Mouse (Mus musculus): Measurements from ENCODE around the gene Timp2.

Timp2 gene

DNA sequence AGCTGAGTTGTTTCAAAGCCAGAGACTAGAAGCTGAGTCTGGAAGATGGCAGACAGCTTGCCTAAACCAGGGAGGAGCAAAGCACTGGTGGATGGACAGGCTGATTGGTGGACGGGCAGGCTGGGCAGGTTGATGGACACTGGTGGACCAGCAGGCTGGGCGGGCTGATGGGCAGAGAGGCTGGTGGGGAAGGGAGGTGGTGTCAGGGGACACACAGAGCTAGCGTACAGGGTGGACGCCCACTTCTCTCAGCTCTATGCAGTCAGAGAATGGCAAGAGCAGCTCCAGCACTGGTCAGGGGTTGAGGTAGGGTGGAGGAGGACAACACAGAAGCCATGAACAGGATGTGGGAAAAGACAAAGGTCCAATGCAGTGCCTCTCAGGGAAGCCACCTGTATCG, 13.7 kb upstream of the Timp2 start:
- no peak for DNase-seq

DNA sequence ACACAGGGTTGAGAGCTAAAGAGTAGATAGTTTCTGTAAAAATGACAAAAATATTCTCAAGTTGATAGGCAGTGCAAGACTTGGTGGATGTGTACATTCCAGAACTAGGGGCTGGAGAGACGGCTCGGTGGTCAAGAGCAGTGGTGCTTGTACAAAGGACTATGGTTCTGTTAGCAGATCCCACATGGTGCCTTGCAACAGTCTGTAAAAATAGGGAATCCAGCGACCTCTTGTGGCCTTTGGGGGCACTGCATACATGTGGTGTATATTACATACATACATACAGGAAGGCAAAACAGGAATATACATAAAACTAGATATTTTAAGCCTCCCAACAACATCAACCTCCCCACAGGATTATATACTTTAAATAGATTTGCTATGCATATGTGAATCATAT, 12.8 kb upstream of the Timp2 start:
- DNase-seq, result no peak

DNA sequence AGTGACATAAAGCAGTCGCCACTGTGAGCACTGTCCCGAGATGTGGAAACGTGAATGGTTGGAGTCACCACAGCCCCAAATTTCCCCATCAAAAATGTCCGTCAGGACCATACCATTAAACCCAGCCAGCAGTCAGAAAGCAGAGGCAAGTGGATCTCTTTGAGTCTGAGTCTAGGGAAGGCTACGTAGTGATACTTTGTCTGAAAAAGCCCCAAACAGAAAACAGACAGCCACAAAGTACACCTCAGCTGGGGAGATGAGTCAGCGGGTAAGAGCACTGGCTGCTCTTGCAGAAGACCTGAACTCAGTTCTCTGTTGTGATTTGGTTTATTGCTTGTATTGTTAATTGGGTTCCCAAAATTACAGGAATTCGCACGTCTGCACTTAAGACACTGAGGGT, 11.0 kb upstream of the Timp2 start:
- DNase-seq, result no peak

DNA sequence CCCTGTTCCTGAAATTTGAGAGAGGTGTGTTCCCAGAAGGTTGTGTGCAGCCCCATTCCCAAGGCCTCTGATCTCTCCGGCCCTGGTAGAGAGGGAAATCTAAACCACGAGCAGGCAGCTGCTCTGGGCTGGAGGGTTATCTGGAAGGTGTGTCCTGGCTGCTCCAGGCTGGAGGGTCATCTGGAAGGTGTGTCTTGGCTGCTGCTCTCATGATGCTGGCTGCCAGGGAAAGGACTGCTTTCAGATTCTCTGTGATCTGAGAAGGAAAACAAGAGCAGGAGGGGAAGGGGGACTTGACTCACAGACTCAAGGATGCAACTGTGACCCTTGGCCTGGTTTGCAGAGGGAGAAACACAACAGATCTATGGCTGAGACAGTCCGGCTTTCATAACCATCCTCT, 10.6 kb upstream of the Timp2 start:
- DNase-seq, result no peak

DNA sequence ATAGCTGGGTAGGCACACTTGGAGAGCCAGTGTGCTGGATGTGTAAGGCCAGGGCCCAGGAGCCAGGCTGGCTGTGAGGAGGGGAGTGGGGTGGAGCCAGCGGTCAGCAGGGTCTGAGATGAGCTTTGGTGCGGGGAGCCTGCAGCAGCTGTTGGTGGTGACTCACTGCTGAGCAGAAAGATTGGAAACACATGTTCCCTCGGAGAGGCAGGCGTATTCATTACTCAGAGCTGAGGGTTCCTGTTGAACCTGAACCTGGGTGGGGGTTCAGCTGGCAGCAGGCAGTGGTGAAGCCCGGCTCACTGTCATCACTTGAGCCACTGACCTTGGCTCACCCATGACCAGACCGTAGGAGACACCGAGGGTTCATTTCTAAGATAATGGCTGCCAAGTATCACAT, 9.6 kb upstream of the Timp2 start:
- DNase-seq, result no peak

DNA sequence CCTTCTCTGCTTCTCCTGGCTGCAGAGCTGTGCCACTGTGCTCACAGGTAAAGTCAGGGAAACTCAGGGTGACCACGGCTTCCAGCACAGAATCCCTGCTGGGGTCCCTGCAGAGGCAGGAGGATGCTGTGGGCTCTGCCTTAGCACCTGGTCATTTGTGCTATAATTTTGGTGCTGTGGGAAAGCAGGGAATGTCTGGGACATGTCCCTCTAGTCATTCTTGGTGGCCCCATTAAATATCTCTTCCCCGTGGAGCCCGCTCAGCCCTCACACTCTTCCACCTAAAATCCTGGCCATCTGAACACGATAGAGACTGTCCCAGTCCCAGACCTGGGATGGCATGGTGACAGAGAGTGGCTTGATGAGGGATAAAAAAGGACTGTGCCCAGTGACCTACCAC, 8.5 kb upstream of the Timp2 start:
- no peak for DNase-seq

DNA sequence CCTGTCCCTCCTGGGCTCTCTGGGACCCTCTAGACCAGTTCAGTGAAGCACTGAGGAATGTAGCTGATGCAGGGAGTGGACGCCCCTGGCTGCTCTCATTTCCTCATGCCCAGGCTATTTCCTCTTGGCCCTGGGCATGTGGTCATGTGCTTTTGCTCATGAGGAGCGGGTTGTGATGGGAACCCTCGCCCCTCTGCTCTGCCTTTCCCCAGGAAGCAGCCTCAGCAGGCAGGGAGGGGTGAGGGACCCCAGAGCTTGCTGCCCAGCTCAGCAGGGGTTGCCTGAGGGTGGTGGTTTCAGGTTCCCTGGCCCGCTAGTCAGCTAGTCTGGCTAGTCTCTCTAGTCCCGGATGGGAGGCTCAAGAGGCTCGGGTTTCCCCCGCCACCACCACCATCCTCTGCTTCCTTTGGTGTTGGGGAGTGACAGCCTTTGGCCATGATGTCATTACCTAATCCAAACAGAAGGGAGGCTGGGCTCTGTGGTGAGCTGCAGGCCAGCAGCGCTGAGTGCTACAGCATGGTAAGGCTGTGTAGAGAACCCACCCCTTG, 7.5 kb upstream of the Timp2 start:
- DNase-seq, result peak; percentile 55

DNA sequence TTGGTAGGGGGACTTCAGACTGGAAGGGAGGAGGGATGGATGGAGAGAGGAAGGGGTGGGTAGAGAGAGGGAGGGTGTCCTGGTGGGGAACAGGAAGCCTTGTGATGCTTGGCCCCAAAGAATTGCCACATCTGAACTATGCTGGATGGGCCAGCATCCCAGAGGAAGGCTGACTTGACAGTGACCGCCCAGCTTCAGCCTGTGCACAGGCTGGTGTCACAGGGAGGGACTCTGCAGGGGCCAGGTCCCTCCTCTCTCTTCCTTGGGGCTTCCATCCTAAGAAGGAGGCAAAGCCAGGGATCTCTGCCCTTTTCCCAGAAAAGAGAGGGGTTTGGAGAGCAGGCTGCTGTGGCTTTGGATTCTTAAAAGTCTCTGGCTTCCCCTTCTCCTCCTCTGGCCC, 7.0 kb upstream of the Timp2 start:
- no peak for DNase-seq

DNA sequence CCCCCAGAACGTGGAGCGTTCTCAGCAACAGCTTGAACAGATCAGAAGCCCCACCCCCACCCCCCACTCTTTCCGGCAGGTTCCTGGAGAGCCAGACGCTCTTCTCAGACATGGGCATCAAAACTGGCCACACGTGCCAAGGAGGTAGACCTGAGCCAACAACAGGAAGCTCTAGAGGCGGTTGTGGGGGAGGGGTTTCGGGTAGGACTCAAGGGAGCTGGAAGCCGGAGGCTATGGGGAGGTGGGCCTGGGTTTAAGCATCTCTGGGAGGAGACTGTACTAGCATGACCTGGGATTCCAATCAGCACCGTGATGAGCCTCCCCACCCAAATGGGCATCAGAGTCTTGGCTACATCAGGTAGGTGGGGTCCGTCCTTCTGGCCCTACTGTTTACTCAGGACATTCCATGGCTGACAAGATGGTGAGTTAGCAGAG, 5.4 kb upstream of the Timp2 start:
- no peak for DNase-seq

DNA sequence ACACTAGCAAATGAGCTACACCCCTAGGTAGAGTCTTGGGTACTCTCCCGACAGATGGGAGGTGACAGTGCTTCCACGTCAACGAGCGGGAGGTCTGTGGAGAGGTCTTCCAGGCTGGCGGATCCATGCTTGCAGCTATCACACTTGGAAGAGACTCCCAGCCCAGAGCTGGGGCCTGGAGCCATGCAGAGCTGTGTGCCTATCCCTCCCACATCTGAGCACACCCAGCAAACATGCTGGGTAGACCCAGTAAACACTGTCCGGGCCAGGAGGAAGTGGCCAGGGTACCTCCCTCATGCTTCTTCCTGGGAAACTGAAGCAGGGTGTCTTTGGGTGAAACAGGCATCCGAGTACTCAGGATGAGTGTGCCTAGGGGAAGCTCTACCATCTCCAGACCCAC, 5.0 kb upstream of the Timp2 start:
- no peak for DNase-seq

DNA sequence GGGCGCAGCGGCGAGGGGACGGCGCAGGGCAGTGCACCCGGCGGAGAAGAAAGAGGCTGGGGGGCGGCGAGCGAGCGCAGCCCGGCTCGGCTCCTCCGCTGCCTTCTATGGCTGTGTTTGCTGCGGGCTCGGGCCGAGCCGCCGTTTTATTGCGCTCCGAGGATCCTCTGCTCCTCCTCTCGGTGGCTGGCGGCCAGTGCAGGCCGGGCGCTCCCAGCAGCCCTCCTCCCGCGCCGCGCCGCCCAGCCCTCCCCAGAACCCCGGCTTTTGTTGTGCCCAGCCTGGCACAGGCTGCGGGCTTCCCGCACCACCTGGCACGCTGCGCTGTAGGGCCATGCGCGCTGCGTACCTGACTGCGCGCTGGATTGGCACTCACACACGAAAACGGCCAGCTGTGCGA, 335 bp downstream of the Timp2 start:
- peak; percentile 61 for DNase-seq

DNA sequence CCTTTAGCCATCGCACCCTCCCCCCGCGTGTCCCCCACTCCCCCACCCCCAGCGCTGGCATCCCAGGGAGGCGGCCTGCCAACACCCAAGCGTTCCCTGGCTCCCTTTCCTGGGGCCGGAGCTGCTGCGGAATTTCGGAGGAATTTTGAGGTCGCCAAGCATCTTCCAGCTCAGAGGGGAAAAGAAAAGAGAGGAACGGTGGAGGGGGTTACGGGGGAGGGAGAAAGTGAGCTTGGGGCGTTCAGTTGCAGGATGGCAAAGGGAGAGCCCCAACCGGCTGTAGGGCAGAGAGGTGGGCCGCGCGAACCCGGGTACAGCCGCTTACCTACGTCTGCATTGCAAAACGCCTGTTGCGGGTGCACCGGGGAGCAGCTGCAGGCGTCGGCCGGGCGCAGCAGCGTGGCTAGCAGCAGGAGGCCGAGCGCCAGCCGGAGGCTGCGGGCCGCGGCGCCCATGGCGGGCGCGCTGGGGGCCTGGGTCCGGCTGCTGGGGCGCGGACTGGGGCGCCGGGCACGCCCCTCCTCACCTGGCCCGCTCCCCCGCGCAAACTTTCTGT, 826 bp downstream of the Timp2 start:
- no peak for DNase-seq

DNA sequence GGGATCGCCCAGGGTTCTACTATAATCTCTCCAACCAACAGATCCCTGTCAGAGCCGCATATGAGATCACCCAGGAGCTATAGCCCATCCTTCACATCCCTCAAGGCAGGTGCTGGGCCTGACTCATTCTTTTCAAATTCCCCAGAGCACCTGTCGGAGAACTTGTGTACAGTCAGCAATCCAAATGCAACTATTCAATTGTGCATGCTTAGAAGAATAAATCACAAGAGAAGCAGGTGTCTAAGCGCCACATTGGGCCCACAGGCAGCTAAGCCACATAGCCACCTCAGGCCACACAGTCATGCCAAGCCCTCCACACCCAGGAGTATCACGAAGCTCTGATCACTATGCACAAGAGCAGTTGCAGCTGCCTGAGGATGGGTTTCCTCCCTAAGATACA, 6.0 kb downstream of the Timp2 start:
- DNase-seq, result no peak

DNA sequence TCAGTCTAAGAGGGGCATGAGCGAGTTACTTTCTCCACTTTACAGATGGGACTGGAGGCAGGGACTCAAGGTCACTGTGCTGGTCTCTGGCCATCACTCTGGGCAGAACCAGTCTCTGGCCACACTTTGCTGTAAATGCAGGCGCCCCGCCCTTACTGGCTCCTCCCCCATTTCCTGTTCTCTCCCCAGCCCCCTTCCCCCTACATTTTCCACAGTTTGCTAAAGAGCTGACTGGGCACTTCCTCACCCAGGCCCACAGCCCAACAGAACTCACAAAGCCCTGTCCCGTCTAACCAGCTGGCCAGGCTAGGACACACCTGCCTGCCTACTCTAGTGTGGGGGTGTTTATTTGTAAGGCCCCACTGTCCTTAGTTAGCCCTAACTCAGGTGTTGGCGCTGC, 6.7 kb downstream of the Timp2 start:
- peak; percentile 37 for DNase-seq

DNA sequence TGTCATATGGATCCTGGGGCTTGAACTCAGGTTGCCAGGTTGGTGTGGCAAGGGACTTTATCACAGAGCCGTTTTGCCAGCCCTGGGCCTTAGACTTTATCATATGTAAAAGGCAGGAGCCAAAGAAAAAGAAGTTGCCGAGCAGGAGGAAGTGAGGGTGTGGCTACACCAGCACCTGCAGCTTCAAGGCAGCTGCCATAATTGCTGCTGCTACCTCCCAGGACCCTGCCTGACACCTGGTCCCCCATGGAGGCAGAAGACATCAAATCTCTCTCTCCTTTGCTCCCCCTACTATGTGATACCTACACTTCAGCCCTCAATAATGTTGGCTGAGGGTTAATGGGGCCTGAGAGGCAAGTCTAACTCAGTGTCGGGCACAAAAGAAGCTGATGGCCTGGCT, 7.1 kb downstream of the Timp2 start:
- no peak for DNase-seq

DNA sequence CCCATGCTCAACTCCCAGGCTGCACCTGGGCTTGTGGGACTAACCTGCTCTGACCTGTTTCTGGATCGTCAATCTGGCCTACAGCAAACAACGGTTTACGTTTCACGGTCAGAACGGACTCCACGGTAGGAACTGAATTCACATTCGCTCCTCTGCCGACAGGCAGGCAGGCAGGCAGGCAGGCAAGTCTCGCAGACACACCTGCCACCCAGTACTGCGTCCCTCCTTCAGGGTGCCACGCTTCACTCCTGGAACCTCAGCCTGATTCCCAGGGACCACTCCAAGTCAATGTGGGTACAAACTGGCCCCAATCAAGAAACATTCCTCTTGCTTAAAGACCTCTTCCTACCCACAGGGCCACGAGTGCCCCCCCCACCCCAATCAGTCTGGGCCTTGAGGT, 7.6 kb downstream of the Timp2 start:
- DNase-seq, result no peak

DNA sequence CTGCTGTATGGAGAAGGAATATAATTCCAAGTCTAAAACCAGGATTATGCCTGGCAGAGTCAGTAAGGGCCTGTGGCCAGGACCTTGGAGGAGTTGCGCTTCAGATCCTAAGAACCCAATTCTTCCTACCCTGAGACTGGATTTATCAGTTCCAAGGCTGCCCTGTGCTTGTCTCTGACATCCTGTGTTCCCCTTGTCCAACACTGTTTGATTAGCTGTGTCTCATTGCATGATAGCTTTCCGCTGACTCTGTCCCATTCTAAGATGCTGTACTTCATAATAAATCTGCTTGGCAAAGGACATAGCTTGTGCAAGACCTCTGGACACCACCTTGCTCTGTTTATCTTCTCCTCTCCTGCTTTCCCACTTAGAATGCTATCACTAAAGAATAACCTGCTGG, 8.1 kb downstream of the Timp2 start:
- no peak for DNase-seq

DNA sequence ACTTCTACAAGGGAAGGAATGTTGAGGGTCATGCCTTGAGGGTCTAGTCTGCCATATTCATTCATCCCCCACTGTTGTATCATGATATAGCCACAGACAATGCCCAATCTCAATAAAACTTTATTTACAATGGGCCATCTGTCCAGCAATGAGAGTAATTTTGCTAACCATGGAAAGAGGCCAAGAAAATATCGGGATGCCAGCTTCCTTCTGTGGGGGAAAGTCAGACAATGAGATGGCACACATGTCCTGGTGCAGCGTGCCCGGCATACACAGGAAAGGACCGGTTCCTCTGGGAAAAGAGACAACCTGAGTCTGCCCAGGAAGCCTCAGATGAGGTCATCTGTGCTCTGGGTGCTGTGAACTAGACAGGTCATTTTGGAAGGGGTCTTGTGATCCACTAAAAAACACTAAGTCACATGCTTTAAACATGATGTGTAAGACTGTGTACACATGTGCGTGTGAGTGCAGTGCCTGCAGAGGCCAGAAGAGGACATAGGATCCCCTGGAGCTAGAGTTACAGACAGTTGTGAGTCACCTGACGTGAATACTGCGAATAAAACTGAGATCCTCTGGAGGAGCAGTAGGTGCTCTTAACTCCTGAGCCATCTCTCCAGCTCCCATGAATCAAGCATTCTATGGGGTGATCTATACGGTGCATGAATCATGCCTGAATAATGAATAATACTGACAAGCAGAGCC, 9.0 kb downstream of the Timp2 start:
- DNase-seq, result no peak

DNA sequence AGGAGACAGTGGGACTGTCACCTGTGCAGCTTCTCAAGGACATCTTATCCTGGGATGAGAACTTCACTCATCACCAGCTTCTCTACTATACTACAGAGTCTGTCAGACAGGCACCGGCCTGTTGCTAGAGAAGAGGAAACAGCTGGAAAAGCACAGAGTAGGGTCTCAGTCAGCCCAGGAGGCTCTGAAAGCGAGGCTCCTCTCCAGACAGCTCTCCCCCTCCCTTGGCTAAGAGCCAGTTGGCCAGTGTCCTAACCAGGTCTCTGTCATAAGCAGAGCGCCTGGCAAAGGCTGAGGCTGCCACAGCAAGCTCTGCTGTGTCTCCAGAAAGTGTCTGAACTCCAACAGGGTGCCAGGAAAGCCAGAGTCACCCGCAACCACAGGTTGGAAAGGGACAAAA, 9.8 kb downstream of the Timp2 start:
- no peak for DNase-seq

DNA sequence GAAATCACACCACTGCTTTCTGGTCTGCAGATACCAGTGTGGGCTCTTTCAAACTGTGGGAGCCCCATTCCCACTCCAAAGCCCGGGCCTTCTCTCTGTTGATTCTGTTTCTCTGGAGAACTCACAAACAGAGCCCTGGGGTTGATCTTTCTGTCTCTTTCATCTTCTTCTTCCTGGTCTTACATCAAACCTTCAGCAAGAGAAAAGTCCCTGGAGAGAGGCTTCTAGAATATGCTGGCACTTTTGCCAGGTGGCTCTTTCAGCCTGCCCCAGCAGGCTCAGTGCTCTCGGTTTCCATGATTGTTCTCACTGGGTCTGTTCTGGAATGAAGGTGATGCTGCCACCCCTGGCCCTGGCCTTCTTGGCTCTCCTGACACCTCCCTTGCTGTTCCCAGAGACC, 11.9 kb downstream of the Timp2 start:
- DNase-seq, result no peak

DNA sequence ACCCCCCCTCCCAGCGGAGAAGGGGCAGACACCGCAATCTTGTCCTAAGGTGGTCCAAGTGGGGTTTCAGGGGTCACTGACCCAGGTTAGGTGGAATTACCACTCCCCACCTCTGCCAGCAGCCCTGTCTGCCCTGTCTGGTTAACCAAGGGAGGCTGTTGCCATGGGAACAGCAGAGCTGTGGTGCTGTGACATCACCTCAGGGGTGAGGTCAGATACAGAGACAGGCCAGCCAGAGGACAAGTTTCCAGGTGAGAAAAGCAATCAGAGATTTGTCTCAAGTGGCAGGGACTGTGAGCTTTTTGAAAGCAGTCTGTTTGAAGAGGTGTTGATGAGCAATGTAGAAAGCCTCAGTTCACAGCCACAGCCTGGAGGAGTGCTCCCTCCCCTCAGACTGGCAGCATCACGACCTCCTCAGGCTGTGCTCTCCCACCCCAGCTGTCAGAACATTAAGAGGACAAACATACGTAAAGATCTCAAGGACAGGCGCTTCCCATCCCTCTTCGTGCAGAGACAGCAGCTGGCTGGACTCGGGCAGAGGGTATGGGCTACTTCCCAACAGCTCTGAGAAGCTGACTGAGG, 13.0 kb downstream of the Timp2 start, which contains the start of gene Cep295nl:
Gene Cep295nl (minus strand): TSS at position 101 of the 582 bp plus-strand sequence.
- no peak for DNase-seq

DNA sequence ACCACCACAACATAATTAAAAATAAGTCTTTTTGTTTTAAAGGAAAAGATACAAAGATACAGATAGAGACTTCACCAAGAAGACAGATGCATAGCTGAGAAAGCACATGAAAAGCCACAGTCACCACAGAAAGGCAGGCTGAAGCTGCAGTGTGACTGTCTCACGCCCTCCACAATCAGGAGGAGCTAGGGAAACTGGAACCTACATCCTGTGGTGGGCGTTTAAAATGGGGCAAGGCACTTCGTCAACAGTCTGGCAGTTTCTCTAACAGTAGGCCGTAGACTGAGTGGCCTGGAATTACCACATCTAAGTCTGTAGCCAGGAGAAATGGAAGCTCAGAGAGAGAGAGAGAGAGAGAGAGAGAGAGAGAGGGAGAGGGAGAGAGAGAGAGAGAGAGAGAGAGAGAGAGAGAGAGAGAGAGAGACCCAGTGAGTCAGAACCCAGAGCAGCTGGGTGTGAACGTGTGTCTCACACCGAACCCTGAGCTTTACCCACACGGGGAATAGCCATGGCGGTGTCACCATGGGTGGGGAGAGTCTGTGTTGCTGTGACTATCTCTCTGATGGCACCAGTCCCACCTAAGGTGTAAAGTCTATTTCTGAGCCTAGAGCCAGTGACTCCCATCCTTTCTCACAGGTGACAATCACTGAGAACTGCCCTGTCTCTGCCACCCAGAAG, 17.9 kb downstream of the Timp2 start:
- no peak for DNase-seq

DNA sequence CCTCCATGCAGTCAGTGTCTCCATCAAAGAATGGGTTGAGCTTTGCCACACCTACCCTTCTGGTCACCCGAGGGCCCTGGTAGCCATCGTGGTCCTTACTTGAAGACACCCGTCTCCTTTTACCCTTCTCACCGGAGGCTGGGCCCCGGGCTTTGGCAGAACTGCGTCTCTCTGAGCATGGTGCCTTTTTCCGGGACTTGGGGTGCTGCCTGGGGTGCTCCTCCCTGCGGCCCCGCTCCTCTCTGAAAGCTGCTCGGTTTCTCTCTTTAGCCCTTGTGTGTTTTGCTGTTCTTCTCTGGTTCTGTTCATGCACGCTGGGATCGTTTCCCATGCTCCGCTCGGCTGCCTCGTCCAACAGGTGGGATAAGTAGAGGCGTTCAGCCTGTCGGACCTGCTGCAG, 22.1 kb downstream of the Timp2 start:
- no peak for DNase-seq

DNA sequence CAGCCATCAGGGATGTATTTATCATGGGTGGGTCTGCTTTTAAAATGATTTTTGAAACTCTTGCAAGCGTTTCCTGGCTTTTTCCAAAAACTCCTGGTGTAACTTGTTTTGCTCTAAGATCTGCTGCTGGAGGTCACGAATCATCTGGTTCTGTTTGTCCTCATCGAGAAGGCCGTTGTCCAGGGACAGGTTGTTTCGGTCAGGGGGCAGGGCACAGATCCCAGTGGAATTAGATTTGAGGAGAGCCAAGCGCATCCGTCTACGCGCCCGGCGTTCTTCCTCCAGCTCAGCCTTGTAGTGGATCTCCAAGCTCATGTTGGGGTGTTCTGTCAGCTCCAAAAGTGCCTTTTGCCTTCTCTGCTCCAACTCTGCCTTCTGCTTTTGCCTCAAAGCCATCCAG, 23.2 kb downstream of the Timp2 start:
- no peak for DNase-seq
